Mouse (Mus musculus) embryo, embryonic 10 days (tissue): ENCODE results near the gene Ypel2.

Experiments used
- DNase-seq: peaks from one replicate; pipeline ENCODE4 v3.0.0-alpha.2; 2015; ENCODE audit warnings: low spot score

Ypel2 gene

GRCm38 (mm10) chr11:86895567-86895966 is 97.9 kb downstream of the Ypel2 start:
- DNase-seq = no peak

GRCm38 (mm10) chr11:86895156-86895555 is 98.4 kb downstream of the Ypel2 start:
- DNase-seq = no peak

- peak; percentile 90 for DNase-seq
These were observed 99.3 kb downstream of the Ypel2 start for GRCm38 (mm10) chr11:86894171-86894577.

- DNase-seq = no peak
These were observed 100.4 kb downstream of the Ypel2 start for GRCm38 (mm10) chr11:86892996-86893670.
